Mouse (Mus musculus) bone marrow macrophage, adult 2 months (primary cell): Measurements from ENCODE around the gene Adal. TPM values are rescaled to one million over a fixed set of nuclear protein-coding genes. Genes with fewer than 3 reads are reported as not detected.
"Not testable (repeated sequence)": the region's sequence is repeated elsewhere in the genome, so short reads cannot be mapped to it uniquely, and the experiment has no call there.

Experiments used
- H3K27ac ChIP-seq: 2 replicates; pipeline ENCODE4 v1.5.1; 2012; ENCODE audit warnings: low read depth, low read length; ENCODE audit not compliant: insufficient read depth
- H3K4me1 ChIP-seq: 2 replicates; pipeline ENCODE4 v1.6.1; 2012; ENCODE audit warnings: low read length; ENCODE audit not compliant: control insufficient read depth, insufficient read depth
- H3K4me3 ChIP-seq: 2 replicates; pipeline ENCODE4 v1.5.1; 2012; ENCODE audit warnings: mild to moderate bottlenecking, low read length, moderate library complexity; ENCODE audit not compliant: insufficient read depth
- CTCF ChIP-seq: IDR thresholded peaks from 2 replicates; pipeline ENCODE4 v1.5.1; 2012; ENCODE audit warnings: low read depth, mild to moderate bottlenecking, low read length, moderate library complexity
- POLR2A ChIP-seq: IDR thresholded peaks from 2 replicates; pipeline ENCODE4 v1.6.1; 2012; ENCODE audit warnings: mild to moderate bottlenecking, low read depth, low read length, borderline replicate concordance
- polyA plus RNA-seq: library from polyadenylated mRNA; stranded (reverse); fragments of >200 nt; gene quantifications from 2 replicates; pipeline ENCODE4 v1.2.4, GENCODE M21; 2012; ENCODE audit not compliant: missing spikeins, insufficient read depth, insufficient read length

Gene Adal
- polyA plus RNA-seq = 6.0 and 7.6 TPM in 2 replicates

- peaks cover 15% of the 10 kb centered on the region for H3K4me1 ChIP-seq
- TF ChIP-seq CTCF = no peak
- no peak for TF ChIP-seq POLR2A
- H3K27ac ChIP-seq = peak within 1 kb of the TSS; percentile 87
- peak within 1 kb of the TSS; percentile 95 for H3K4me3 ChIP-seq
These were observed at the start of gene Adal, which contains the start of gene Lcmt2 for GRCm38 (mm10) chr2:121140018-121140882. Gene Adal (plus strand): TSS chr2:121140428. Gene Lcmt2 (minus strand): TSS chr2:121140653.

GRCm38 (mm10) chr2:121102051-121102450 lies 38.2 kb upstream of the Adal start:
- Histone ChIP-seq H3K4me1 (0 out of 2 replicates have a peak, but pooled peaks cover 2% of the 10 kb centered on the region), H3K27ac (no peak overlapping the region), H3K4me3 (no peak overlapping the region)
- TF ChIP-seq POLR2A (no peak), CTCF (no peak)

- H3K27ac ChIP-seq = no peak overlapping the region
- TF ChIP-seq POLR2A = no peak
- no peak for TF ChIP-seq CTCF
- H3K4me1 ChIP-seq = 0 out of 2 replicates have a peak, but pooled peaks cover 2% of the 10 kb centered on the region
- H3K4me3 ChIP-seq = no peak overlapping the region
These were observed 34.3 kb upstream of the Adal start for GRCm38 (mm10) chr2:121105940-121106339.

- TF ChIP-seq CTCF (no peak), POLR2A (no peak)
- no peak within 1 kb of the TSS for H3K27ac ChIP-seq
These were observed 30.5 kb upstream of the Adal start, which contains the start of gene Tgm7 for GRCm38 (mm10) chr2:121109695-121110094. Gene Tgm7 (minus strand): TSS chr2:121109795.

GRCm38 (mm10) chr2:121115418-121115817 lies 24.8 kb upstream of the Adal start:
- Histone ChIP-seq H3K27ac (no peak overlapping the region), H3K4me1 (no peaks in the 10 kb centered on the region), H3K4me3 (no peak overlapping the region)
- TF ChIP-seq POLR2A (no peak), CTCF (no peak)

More at GRCm38 (mm10) chr2:121109695-121110094, 30.5 kb upstream of the Adal start, which contains the start of gene Tgm7:
- Histone ChIP-seq H3K4me3 (no peak within 1 kb of the TSS), H3K4me1 (no peaks in the 10 kb centered on the region)

- H3K4me1 ChIP-seq = 0 out of 2 replicates have a peak, but pooled peaks cover under 1% of the 10 kb centered on the region
- TF ChIP-seq CTCF (no peak), POLR2A (no peak)
- no peak overlapping the region for H3K27ac ChIP-seq
- no peak overlapping the region for H3K4me3 ChIP-seq
These were observed 21.0 kb upstream of the Adal start for GRCm38 (mm10) chr2:121119260-121119659.

- H3K27ac ChIP-seq, H3K4me3 ChIP-seq, H3K4me1 ChIP-seq: not testable (repeated sequence)
These were observed 13.9 kb upstream of the Adal start for GRCm38 (mm10) chr2:121126302-121126701.

GRCm38 (mm10) chr2:121127536-121127935 lies 12.7 kb upstream of the Adal start:
- H3K27ac ChIP-seq = no peak overlapping the region
- TF ChIP-seq POLR2A = no peak
- no peak for TF ChIP-seq CTCF
- peaks cover 6% of the 10 kb centered on the region for H3K4me1 ChIP-seq
- no peak overlapping the region for H3K4me3 ChIP-seq

GRCm38 (mm10) chr2:121128865-121129620 lies 11.2 kb upstream of the Adal start:
- Histone ChIP-seq H3K4me3 (no peak overlapping the region), H3K4me1 (peaks cover 6% of the 10 kb centered on the region), H3K27ac (no peak overlapping the region)
- TF ChIP-seq POLR2A (no peak), CTCF (no peak)

GRCm38 (mm10) chr2:121132822-121133221 lies 7.4 kb upstream of the Adal start:
- TF ChIP-seq CTCF = no peak
- TF ChIP-seq POLR2A = no peak
- Histone ChIP-seq H3K4me1 (no peaks in the 10 kb centered on the region), H3K4me3 (no peak overlapping the region), H3K27ac (no peak overlapping the region)

- Histone ChIP-seq H3K4me3 (no peak overlapping the region), H3K4me1 (peaks cover 6% of the 10 kb centered on the region), H3K27ac (no peak overlapping the region)
- no peak for TF ChIP-seq CTCF
- TF ChIP-seq POLR2A = no peak
These were observed 2.9 kb upstream of the Adal start for GRCm38 (mm10) chr2:121137371-121137770.
